Mouse (Mus musculus) small intestine, adult 2 months (tissue): ENCODE measurements at regions not wholly inside any gene's neighbourhood (a gene's known extent, or its start where the extent isn't known, plus 50 kb on each side); places are given as distances from the start of the nearest gene placed in this dataset.

ENCODE experiments used
- H3K27ac ChIP-seq: fragments of 200-500 bp; 2 replicates; pipeline ENCODE4 v1.5.1; 2012; ENCODE audit warnings: low read depth, low read length, control low read depth, inconsistent platforms; ENCODE audit not compliant: insufficient read depth
- H3K27me3 ChIP-seq: fragments of 200-500 bp; 2 replicates; pipeline ENCODE4 v1.6.1; 2012; ENCODE audit warnings: mild to moderate bottlenecking, moderate library complexity, low read length, inconsistent platforms; ENCODE audit not compliant: control insufficient read depth, insufficient read depth
- H3K36me3 ChIP-seq: fragments of 200-500 bp; 2 replicates; pipeline ENCODE4 v1.6.1; 2012; ENCODE audit warnings: mild to moderate bottlenecking, low read length, control low read depth, inconsistent platforms; ENCODE audit not compliant: control insufficient read depth, insufficient read depth
- H3K4me1 ChIP-seq: fragments of 200-500 bp; 2 replicates; pipeline ENCODE4 v1.6.1; 2012; ENCODE audit warnings: low read length, inconsistent platforms, mixed read lengths; ENCODE audit not compliant: control insufficient read depth, insufficient read depth, insufficient read length
- H3K4me3 ChIP-seq: fragments of 200-500 bp; 2 replicates; pipeline ENCODE4 v1.5.1; 2012; ENCODE audit warnings: low read depth, mild to moderate bottlenecking, control low read depth, inconsistent platforms, low read length, moderate library complexity
- CTCF ChIP-seq: fragments of 200-500 bp; IDR thresholded peaks from 2 replicates; pipeline ENCODE4 v1.5.1; 2012; ENCODE audit warnings: low read depth, mild to moderate bottlenecking, control low read depth, inconsistent platforms, low read length, moderate library complexity, mixed read lengths; ENCODE audit not compliant: insufficient replicate concordance, insufficient read length; ENCODE audit errors: extremely low read depth
- POLR2A ChIP-seq: fragments of 200-500 bp; IDR thresholded peaks from 2 replicates; pipeline ENCODE4 v1.6.1; 2012; ENCODE audit warnings: low read depth, mild to moderate bottlenecking, control low read depth, inconsistent platforms, low read length, moderate library complexity
- WGBS: fragments of 180-500 bp; shearing (Covaris S2); methylation state at CpG from one replicate; pipeline ENCODE4 v1.1.7; 2018; 5-methylcytosine and 5-hydroxymethylcytosine counted together

GRCm38 (mm10) chr6:67151515-67151914 lies 86.5 kb upstream of the Serbp1 start:
- TF ChIP-seq CTCF (no peak), POLR2A (no peak)
- Histone ChIP-seq H3K4me3 (no peak overlapping the region), H3K27me3 (no peaks in the 10 kb centered on the region), H3K4me1 (peaks cover 8% of the 10 kb centered on the region; the same call in 1 of the 2 replicates), H3K36me3 (no peaks in the 10 kb centered on the region), H3K27ac (no peak overlapping the region)
- 93% methylated on average over 2 of the region's 2 CpGs for WGBS

- TF ChIP-seq POLR2A, result no peak
- TF ChIP-seq CTCF, result no peak
- H3K36me3 ChIP-seq, result no peaks in the 10 kb centered on the region
- peak overlapping the region; percentile 68; the same call in 1 of the 2 replicates for H3K27ac ChIP-seq
- H3K27me3 ChIP-seq, result no peaks in the 10 kb centered on the region
- peaks cover 15% of the 10 kb centered on the region; the same call in 1 of the 2 replicates for H3K4me1 ChIP-seq
- WGBS, result 25% methylated on average over 2 of the region's 2 CpGs
- no peak overlapping the region for H3K4me3 ChIP-seq
Measured at GRCm38 (mm10) chr6:67149425-67149824, 88.6 kb upstream of the Serbp1 start.

GRCm38 (mm10) chr6:67146708-67147107 lies 91.3 kb upstream of the Serbp1 start:
- WGBS, result 15% methylated on average over 4 of the region's 4 CpGs
- TF ChIP-seq POLR2A, result no peak; the same call in 1 of the 2 replicates
- H3K4me3 ChIP-seq, result no peak overlapping the region
- H3K4me1 ChIP-seq, result peaks cover 28% of the 10 kb centered on the region
- no peaks in the 10 kb centered on the region for H3K27me3 ChIP-seq
- no peaks in the 10 kb centered on the region for H3K36me3 ChIP-seq
- peak overlapping the region; percentile 93 for H3K27ac ChIP-seq

- peak overlapping the region; percentile 93 for H3K27ac ChIP-seq
- no peaks in the 10 kb centered on the region for H3K36me3 ChIP-seq
- TF ChIP-seq POLR2A (no peak), CTCF (no peak)
- WGBS, result 17% methylated on average over 5 of the region's 5 CpGs
- no peak overlapping the region for H3K4me3 ChIP-seq
- H3K27me3 ChIP-seq, result no peaks in the 10 kb centered on the region
- peaks cover 31% of the 10 kb centered on the region for H3K4me1 ChIP-seq
Measured at GRCm38 (mm10) chr6:67145969-67146368, 92.0 kb upstream of the Serbp1 start.

- H3K36me3 ChIP-seq, result no peaks in the 10 kb centered on the region
- H3K4me1 ChIP-seq, result peaks cover 34% of the 10 kb centered on the region
- H3K27me3 ChIP-seq, result no peaks in the 10 kb centered on the region
- no peak overlapping the region for H3K4me3 ChIP-seq
- TF ChIP-seq CTCF, result no peak
- no peak for TF ChIP-seq POLR2A
- H3K27ac ChIP-seq, result peak overlapping the region; percentile 78
- WGBS, result 56% methylated on average over 13 of the region's 13 CpGs
Measured at GRCm38 (mm10) chr6:67144946-67145716, 92.8 kb upstream of the Serbp1 start.

GRCm38 (mm10) chr6:67142179-67142578 lies 95.8 kb upstream of the Serbp1 start:
- Histone ChIP-seq H3K4me1 (peaks cover 53% of the 10 kb centered on the region), H3K36me3 (no peaks in the 10 kb centered on the region), H3K4me3 (no peak overlapping the region), H3K27ac (no peak overlapping the region), H3K27me3 (no peaks in the 10 kb centered on the region)
- no peak for TF ChIP-seq POLR2A
- peak; percentile 81; the same call in 1 of the 2 replicates for TF ChIP-seq CTCF
- 20% methylated on average over 4 of the region's 4 CpGs for WGBS

- 24% methylated on average over 6 of the region's 6 CpGs for WGBS
- TF ChIP-seq CTCF, result no peak
- TF ChIP-seq POLR2A, result peak; percentile 27; the same call in 1 of the 2 replicates
- H3K27me3 ChIP-seq, result no peaks in the 10 kb centered on the region
- peaks cover 60% of the 10 kb centered on the region for H3K4me1 ChIP-seq
- peak overlapping the region; percentile 21; the same call in 1 of the 2 replicates for H3K4me3 ChIP-seq
- peak overlapping the region; percentile 94 for H3K27ac ChIP-seq
- no peaks in the 10 kb centered on the region for H3K36me3 ChIP-seq
Measured at GRCm38 (mm10) chr6:67140645-67141250, 97.2 kb upstream of the Serbp1 start.
